Mouse (Mus musculus): Measurements from ENCODE around the gene Zfp30. TPM values are rescaled to one million over a fixed set of nuclear protein-coding genes. Genes with fewer than 3 reads are reported as not detected.

The Zfp30 gene
- total RNA-seq, 1 experiment from 2014 or later = 4.4 TPM

- DNase-seq = no peak
Observed at GRCm38 (mm10) chr7:29829804-29830203, 46.0 kb downstream of the Zfp30 start.

GRCm38 (mm10) chr7:29836816-29837215, 53.0 kb downstream of the Zfp30 start:
- no peak for DNase-seq

- DNase-seq = no peak
Observed at GRCm38 (mm10) chr7:29839256-29839655, 55.5 kb downstream of the Zfp30 start.

- no peak for DNase-seq
Observed at GRCm38 (mm10) chr7:29842105-29842504, 58.3 kb downstream of the Zfp30 start.

Small RNA genes within 50 kb of the gene (microRNA-seq; reads per million reads assigned to microRNA genes)
- 2.1 to 4.3 reads per million in 2 experiments for gene Mir1964

Other genes with a start within 250 kb of the Zfp30 start
- gene Catsperg2, start 57.0 kb upstream of the Zfp30 start, total RNA-seq (2021) = not detected in 2 replicates
- 16.2 and 18.5 TPM in 2 replicates for gene Zfp84, start 15.4 kb upstream of the Zfp30 start, total RNA-seq (2021)
- 13.7 and 18.7 TPM in 2 replicates for gene Zfp790, start 32.1 kb downstream of the Zfp30 start, total RNA-seq (2021)
- gene Zfp940, start 69.7 kb downstream of the Zfp30 start, total RNA-seq (2021) = 0.90 and 1.1 TPM in 2 replicates
- gene Zfp420, start 76.0 kb downstream of the Zfp30 start, total RNA-seq (2021) = 5.8 and 6.5 TPM in 2 replicates
- 12.6 and 15.2 TPM in 2 replicates for gene Zfp27, start 122.6 kb downstream of the Zfp30 start, total RNA-seq (2021)
- 6.8 and 7.7 TPM in 2 replicates for gene Zfp383, start 124.2 kb downstream of the Zfp30 start, total RNA-seq (2021)
- gene Zfp74, start 170.1 kb downstream of the Zfp30 start, total RNA-seq (2021) = 13.5 and 15.1 TPM in 2 replicates
- gene Zfp568, start 200.0 kb downstream of the Zfp30 start, total RNA-seq (2021) = 10.1 and 10.4 TPM in 2 replicates

Data from adrenal gland, postnatal 25 days (tissue).